Mouse (Mus musculus) adrenal gland, adult (tissue): ENCODE measurements around the gene 4930469K13Rik.

ENCODE experiments used
- DNase-seq, 2 experiments: peaks; one replicate each; pipeline ENCODE4 v3.0.0; 2022 to 2023; ENCODE audit warnings: low spot score in 1 of 2; ENCODE audit not compliant: inconsistent age in 2 of 2

4930469K13Rik gene

DNA sequence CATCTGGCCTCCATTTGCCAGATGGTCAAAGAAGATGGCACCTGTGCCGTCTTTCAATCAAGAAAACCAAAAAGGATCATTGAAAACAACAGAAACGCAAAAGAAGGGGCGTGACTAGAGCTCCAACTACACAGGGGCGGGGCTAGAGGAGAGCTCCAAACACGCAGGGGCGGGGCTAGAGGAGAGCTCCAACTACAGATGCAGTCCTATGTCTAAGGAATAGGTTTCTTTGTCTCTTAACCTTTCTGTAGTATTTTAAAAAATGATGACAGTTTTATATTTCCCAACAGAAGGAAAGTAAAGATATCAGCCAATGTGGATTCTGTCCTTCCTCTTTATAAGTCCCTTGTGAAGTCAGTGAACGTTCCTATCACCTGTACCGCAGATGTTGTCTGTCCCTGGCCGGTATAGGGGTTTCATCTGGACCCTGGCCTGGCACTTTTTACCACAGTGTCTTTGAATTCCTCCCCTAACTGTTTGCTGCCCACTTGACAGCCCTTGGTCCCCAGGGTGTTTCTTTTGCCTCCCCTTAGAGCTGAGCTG, 153.5 kb downstream of the 4930469K13Rik start:
- DNase-seq, result no peak

DNA sequence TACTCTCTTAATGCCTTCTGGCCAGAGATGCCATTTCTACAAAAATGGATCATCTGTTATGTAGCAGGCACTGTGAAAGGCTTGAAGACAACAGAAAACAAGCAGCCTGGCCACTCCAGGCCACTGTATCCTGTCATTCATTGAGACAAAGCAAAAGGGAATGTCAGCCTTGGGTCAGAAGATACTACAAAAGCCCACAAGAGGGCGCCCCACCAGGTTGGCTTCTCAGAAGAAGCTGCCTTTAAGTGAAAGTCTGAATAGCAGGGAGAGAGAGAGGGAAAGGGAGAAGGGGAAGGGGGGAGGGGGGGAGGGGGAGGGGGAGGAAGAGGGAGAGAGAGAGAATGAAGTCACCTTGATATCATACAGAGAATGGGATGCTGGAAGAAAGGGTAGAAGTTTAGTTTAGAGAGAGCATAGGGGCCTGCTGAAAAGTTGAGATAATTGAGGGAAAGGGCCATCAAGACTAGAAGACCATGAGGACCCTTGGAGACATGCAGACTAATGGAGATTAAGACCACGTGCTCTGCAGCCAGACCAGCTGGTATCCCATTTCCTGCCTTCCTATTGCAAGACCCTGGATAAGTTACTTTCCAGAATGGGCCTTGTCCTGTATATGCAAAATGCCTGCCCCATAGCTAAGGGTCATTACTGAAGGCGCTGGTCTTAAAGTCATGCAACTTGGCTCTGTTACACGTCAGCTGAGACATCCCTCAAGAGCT, 154.1 kb downstream of the 4930469K13Rik start:
- peak in 1 of 2 experiments; percentile 42 for DNase-seq

DNA sequence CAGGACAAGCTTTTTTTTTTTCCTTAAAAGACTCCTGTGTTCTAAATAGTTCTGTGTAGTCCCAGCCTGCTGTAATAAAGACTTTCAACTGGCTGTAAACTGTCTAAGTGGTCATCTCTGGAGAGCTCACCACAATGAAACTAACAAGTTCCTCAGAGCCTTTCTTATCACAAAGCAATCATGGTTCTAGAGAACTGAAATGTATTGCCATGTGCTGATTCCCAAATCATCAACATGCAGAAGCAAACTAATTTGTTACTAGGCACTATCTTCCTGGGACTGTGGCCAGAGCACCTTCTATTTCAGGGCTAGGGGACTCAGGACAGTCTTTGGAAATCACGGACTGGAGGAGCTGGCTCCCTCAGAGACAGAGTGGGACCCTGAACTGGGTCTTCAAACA, 154.8 kb downstream of the 4930469K13Rik start:
- no peak for DNase-seq

DNA sequence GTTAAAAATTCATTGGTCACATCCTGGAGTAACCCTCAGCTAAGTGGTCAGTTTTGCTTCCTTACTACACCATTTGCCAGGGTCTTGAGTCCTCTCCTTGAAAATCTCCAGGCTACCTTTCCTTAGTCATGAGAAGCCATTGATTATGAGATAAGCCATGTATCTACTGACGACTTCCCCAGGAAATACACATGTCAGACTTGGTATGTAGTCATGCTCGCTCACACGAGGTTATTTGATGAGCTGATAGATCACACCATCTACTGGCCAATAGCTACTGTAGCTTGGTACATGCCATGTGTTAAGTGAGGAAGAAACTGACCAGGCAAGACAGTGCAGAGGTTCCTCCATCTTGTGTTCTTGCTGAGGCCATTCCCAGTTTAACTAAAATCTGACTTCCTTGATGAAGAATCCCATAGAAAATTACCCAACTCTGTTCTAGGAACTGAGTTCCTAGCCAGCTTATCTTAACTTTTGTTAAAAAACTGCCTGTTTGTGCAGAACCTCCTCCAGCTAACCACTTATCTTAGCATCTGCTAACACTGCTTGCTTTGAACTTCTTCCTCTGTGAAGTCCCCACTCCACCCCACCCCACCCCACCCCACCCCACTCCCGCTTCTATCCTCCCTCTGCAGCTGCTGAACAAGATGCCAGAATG, 158.8 kb downstream of the 4930469K13Rik start:
- no peak for DNase-seq

DNA sequence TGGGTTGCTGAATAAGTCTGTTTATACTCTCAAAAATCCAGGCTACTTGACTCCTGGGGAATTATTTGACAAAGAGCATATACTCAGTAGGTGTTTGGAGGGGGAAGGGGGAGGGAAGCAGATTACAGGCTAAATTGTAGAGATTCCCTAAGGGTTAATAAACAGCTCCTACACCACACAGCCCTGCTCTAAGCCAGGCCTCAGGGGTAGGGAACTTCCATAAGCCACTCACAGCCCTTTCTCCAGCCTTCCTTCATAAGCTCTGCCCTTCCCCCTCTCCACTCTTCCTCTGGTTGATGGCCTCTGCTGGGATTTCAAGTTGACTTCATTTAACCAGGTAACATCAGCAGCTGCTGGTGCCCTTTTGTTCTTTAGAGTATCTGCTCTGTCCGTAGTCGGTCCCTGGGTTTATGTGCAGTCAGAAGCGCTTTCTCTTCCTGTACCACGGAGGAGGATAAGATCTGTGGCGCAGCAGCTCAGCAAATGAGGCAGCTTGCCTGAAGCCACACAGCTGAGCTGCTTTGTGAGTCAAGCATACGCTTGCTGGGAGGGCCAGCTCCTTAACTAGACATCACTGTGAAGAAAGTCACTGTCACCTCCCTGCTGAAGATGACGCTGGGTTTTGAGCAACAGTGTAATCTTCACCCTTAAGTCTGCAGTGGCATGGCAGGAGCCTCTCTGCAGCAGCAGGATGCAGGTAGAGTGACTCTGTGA, 159.6 kb downstream of the 4930469K13Rik start:
- peak in 1 of 2 experiments; percentile 32 for DNase-seq

DNA sequence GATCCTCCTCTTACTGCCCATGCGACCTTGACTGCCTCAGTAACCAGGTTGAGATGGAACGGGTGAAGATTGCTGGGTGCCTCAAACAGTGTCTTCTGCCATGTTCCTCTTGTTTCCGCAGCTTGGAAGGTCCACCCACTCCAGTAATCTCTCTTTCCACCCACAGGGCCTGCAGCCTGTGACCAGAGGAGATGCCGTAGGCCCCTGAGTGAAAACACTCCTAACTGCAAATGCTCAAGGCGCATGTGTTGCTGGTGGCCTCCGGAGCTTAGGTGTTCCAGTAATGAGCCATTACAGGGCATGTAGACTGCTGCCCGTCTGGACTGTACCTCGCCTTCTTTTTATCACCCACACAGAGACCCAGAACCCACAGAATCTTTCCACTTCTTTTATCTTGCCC, 160.7 kb downstream of the 4930469K13Rik start:
- DNase-seq, result no peak

DNA sequence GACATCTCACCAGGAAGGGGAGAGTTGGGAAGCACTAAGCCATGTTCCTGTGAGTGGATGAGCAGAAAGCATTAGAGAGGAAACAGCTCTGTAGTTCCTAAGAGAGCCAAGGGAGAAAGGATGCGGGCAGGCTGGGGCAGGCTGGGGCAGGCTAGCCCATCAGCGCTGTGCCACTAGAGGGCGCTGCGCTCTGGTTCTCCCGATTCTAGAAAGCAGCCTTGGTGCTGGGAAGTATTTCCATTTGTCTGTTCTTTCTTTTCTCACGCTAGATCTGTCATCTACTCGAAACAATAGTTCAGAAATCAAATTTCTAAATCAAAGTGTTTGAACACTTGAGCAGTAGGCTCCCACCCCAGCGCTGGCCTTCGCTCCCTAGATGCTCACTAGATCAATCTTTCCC, 164.1 kb downstream of the 4930469K13Rik start:
- no peak for DNase-seq

DNA sequence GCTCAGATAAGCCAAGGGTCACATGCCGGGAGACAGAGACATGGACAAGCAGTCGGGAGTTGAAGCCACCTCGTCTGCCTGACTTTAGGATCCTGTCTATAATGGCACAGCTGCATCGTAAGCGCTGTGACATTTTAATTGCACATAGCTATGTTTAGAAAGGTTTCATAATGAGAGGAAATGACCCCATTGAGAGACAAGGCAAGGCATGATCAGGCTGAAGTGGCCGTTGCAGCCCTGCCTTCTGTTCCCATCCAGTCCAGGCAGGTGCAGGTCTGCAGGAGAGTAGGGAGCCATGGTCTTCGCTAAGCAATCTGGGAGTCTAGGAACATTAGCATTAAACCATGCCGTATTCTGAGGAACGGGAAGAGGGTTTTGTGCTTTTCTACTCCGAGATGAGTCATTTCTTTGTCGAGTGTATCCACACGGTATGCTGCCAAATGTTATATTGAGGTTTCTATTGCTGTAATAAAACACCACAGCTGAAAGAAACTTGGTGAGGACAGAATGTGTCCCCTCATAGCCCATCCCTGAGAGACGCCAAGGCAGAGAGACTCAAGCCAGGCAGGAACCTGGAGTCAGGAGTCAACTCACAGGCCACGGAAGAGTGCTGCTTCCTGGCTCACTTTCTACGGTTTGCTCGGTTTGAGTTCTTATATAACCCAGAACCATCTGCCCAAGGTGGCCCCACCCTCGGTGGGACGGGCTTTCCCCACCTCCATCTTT, 165.8 kb downstream of the 4930469K13Rik start:
- no peak for DNase-seq

DNA sequence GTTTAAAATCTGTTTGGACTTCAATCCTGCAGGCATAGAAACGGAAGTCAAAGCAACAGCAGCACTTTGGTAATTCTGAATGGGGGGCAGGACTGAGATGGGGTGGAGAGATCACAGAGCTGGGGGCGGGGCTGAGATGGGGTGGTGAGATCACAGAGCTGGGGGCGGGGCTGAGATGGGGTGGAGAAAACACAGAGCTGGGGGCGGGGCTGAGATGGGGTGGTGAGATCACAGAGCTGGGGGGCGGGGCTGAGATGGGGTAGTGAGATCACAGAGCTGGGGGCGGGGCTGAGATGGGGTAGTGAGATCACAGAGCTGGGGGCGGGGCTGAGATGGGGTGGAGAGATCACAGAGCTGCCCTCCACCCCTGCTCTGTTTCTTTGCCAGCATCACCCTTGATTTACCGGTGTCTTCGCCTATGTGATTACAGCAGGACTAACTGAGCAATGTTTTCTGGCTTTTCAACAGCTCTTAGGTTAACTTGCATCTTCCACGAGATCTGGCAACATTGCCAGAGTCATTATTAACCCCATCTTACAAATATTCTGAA, 166.4 kb downstream of the 4930469K13Rik start:
- DNase-seq, result peak; percentile 14 to 44

DNA sequence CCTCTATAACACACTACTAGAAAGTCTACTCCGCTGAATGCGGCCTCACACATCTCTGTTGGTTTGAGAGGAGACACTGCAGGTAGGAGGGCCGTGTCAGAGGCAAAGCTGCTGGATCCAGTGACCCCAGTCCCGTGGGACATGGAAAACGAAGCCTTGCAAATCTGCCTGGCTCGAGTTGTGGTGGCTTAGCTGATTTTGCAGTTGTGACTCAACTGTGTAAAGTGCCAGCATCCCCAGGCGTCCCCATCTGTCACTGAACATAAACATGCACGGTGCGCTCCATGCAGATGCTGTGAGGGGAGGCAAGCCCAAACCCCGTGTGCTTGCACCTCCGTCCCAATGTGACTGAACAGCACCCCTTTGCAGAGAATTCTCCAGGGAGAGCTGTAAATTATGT, 168.9 kb downstream of the 4930469K13Rik start:
- DNase-seq, result no peak

DNA sequence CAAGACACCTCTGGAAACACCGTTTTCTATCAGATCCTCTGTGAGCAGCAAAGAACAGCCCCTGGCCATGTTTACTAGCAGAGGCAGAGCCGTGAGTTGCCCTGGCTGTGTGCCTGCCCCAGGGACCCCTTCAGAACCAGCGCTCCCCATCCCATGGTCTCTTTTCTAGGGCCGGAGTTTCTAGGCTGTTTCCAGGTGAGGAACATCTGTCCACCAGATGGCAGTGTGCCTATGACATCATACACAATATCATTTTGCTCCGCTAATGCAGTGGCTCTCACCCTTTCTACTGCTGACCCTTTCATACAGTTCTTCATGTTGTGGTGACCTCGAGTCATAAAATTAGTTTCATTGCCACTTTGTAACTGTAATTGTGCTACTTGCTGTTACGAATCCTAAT, 169.7 kb downstream of the 4930469K13Rik start:
- DNase-seq, result peak; percentile 20 to 64

DNA sequence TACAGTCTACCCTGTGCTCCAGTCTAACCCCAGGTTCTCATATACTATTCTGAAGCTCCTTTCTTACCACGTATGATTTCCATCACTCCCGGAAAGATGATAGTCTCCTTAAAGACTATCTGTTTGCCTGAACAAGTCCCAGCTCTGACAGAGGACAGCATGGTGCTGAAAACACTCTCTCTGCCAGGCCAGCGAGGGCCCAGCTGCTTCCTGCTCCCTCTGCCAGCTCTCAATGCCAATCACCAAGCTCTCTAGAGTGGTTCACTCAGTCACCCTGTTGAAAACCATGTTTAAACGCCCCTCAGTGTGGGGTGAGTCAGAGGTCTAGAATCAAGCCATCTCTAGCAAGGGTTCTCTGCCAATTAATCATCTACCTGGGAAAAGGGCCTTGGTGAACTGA, 170.5 kb downstream of the 4930469K13Rik start:
- no peak for DNase-seq

DNA sequence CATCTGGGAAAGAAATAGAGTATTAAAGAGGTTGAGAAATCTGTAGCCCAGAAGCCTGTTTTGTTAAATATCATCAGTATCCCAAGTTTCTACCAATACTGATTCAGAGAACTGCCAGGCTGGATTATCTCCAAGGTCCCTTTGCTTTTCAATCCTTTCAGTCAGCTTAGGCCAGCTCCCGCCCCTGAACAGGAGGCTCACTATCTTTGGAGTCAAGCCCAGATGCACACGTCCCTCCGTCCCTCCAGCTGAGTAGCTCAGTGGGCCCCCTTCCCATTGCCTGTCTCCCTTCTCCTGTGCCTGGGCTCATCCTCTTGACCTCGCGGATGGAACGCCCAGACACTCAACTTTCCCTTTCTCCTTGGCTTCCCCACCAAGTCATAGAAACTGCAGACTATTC, 171.0 kb downstream of the 4930469K13Rik start:
- no peak for DNase-seq

DNA sequence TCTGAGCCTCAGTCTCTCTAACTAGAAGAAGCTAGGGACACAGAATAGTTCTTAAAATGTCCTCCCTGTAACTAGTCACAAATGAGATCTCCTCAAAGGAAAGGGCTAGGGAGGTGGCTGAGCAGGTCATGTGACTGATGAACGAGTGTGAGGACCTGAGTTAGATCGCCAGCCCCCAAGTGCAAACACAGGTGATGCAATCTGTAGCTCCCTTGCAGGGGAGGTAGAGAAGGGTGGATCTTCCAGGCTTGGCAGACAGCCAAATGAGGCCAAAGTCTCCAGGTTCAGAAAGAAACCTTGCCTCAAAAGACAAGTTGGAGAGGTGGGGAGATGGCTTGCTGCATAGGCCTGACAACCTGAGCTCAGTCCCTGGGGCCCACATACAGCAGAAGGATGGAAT, 171.8 kb downstream of the 4930469K13Rik start:
- DNase-seq, result no peak

DNA sequence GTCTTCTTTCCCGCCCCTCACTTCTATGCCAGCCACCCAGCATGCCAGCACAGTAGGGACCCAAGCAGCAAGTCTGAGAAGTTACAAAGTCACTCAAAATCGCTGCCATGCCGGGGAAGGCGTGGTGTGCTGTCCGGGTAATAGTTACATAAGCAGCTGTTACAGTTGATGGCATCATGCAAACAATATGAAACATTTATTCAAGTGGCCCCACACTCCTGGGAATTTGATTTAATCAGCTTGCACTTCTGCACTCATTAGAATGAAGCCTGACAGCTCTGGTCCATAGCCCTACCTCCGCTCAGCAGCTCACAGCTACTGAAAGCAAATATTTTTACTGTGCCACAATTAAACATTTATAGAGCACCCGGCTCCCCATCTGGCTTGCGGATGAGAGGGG, 172.6 kb downstream of the 4930469K13Rik start:
- DNase-seq, result no peak
